Mouse (Mus musculus): Measurements from ENCODE around the gene Tmem120b. TPM values are rescaled to one million over a fixed set of nuclear protein-coding genes. Genes with fewer than 3 reads are reported as not detected.

Gene Tmem120b
- polyA plus RNA-seq, 1 experiment from 2014 or later = 7.6 TPM

DNA sequence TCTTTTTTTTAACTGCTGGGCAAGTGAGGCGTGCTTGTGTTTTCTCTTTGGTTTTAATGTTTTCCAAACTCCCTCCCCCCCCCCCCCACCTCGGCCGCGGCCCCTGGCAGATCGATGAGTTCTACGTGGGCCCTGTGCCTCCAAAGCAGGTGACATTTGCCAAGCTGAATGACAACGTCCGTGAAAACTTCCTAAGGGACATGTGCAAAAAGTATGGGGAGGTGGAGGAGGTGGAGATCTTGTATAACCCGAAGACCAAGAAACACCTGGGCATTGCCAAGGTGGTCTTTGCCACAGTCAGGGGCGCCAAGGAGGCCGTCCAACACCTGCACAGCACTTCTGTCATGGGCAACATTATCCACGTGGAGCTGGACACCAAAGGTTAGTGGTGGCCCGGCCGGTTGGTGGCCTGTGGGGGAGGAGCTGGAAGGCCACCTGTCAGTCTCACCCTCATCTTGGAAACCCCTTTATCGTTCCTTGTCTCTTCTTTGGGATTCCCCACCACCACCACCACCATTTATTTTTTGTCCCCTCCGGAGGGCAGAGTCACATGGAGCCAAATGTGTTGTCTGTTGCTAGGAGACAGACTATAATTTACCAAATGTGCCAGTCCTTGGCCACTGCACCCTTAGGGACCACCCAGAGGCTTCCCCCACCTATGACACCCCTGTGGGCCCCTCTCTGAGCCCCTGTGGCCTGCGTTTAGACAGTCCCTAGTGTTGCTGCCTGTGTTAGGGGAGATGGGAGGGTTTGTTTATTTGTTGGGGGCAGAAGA, 75.9 kb downstream of the Tmem120b start:
- H3K9ac ChIP-seq (ENCODE audit: low read length) = peak overlapping the region; percentile 99
- H3K27me3 ChIP-seq (ENCODE audit: control insufficient read depth, insufficient read depth, low read length) = no peaks in the 10 kb centered on the region
- H3K9me3 ChIP-seq (ENCODE audit: control insufficient read depth, low read length) = no peaks in the 10 kb centered on the region
- ATAC-seq (ENCODE audit: low FRiP score) (no peak), DNase-seq (ENCODE audit: low spot score, missing footprints) (no peak)
- H3K4me1 ChIP-seq (ENCODE audit: control insufficient read depth, insufficient read depth, low read length) = peaks cover 26% of the 10 kb centered on the region
- peak overlapping the region; percentile 100 for H3K4me2 ChIP-seq
- peak overlapping the region; percentile 95 for H3K4me3 ChIP-seq (ENCODE audit: low read depth, low read length)
- H3K36me3 ChIP-seq (ENCODE audit: control insufficient read depth, insufficient read depth, low read length) = peaks cover 14% of the 10 kb centered on the region
- 7% methylated on average over 15 of the region's 17 CpGs for WGBS
- H3K27ac ChIP-seq (ENCODE audit: low read depth, low read length) = no peak overlapping the region

GRCm38 (mm10) chr5:123144746-123145590, 76.8 kb downstream of the Tmem120b start:
- 40% methylated on average over 20 of the region's 20 CpGs for WGBS
- ATAC-seq (ENCODE audit: low FRiP score) (no peak), DNase-seq (ENCODE audit: low spot score, missing footprints) (peak; percentile 89)
- Histone ChIP-seq H3K27me3 (ENCODE audit: control insufficient read depth, insufficient read depth, low read length) (no peaks in the 10 kb centered on the region), H3K4me3 (ENCODE audit: low read depth, low read length) (peak overlapping the region; percentile 95), H3K36me3 (ENCODE audit: control insufficient read depth, insufficient read depth, low read length) (peaks cover 15% of the 10 kb centered on the region), H3K4me1 (ENCODE audit: control insufficient read depth, insufficient read depth, low read length) (peaks cover 30% of the 10 kb centered on the region), H3K27ac (ENCODE audit: low read depth, low read length) (no peak overlapping the region), H3K9me3 (ENCODE audit: control insufficient read depth, low read length) (no peaks in the 10 kb centered on the region), H3K9ac (ENCODE audit: low read length) (peak overlapping the region; percentile 99), H3K4me2 (peak overlapping the region; percentile 100)

DNA sequence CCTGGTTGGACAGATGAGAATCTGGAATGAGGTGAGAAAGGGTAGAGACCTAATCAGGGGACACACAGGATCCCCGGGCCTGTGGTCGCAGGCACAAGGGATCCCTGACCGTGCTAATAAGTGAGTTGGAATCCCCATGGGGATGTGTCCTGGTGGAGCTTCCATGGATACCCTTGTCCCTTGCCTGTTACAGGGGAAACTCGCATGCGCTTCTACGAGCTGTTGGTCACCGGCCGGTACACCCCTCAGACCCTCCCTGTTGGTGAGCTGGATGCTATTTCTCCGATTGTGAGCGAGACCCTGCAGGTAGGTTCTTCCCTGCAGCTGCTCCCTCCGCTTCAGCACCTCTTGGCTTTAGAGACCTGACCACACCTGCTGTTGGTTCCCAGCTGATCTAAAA, 78.1 kb downstream of the Tmem120b start:
- WGBS = 85% methylated on average over 11 of the region's 11 CpGs
- peaks cover 16% of the 10 kb centered on the region for H3K36me3 ChIP-seq (ENCODE audit: control insufficient read depth, insufficient read depth, low read length)

GRCm38 (mm10) chr5:123147569-123147968, 79.4 kb downstream of the Tmem120b start:
- H3K4me1 ChIP-seq (ENCODE audit: control insufficient read depth, insufficient read depth, low read length) = peaks cover 41% of the 10 kb centered on the region
- H3K9me3 ChIP-seq (ENCODE audit: control insufficient read depth, low read length) = no peaks in the 10 kb centered on the region
- ATAC-seq (ENCODE audit: low FRiP score) (no peak), DNase-seq (ENCODE audit: low spot score, missing footprints) (no peak)
- H3K27ac ChIP-seq (ENCODE audit: low read depth, low read length) = no peak overlapping the region
- no peak overlapping the region for H3K4me3 ChIP-seq (ENCODE audit: low read depth, low read length)
- no peaks in the 10 kb centered on the region for H3K27me3 ChIP-seq (ENCODE audit: control insufficient read depth, insufficient read depth, low read length)
- peaks cover 21% of the 10 kb centered on the region for H3K36me3 ChIP-seq (ENCODE audit: control insufficient read depth, insufficient read depth, low read length)
- WGBS = 86% methylated on average over 17 of the region's 17 CpGs
- H3K4me2 ChIP-seq = no peak overlapping the region
- H3K9ac ChIP-seq (ENCODE audit: low read length) = no peak overlapping the region

More for the DNA sequence above, 78.1 kb downstream of the Tmem120b start:
- ATAC-seq (ENCODE audit: low FRiP score) = no peak
- Histone ChIP-seq H3K9ac (ENCODE audit: low read length) (no peak overlapping the region), H3K4me2 (no peak overlapping the region), H3K27ac (ENCODE audit: low read depth, low read length) (no peak overlapping the region), H3K4me1 (ENCODE audit: control insufficient read depth, insufficient read depth, low read length) (peaks cover 41% of the 10 kb centered on the region), H3K4me3 (ENCODE audit: low read depth, low read length) (no peak overlapping the region), H3K9me3 (ENCODE audit: control insufficient read depth, low read length) (no peaks in the 10 kb centered on the region), H3K27me3 (ENCODE audit: control insufficient read depth, insufficient read depth, low read length) (no peaks in the 10 kb centered on the region)
- DNase-seq (ENCODE audit: low spot score, missing footprints) = no peak

GRCm38 (mm10) chr5:123148073-123148722, 80.0 kb downstream of the Tmem120b start:
- Histone ChIP-seq H3K36me3 (ENCODE audit: control insufficient read depth, insufficient read depth, low read length) (peaks cover 27% of the 10 kb centered on the region), H3K9me3 (ENCODE audit: control insufficient read depth, low read length) (no peaks in the 10 kb centered on the region), H3K27ac (ENCODE audit: low read depth, low read length) (no peak overlapping the region), H3K9ac (ENCODE audit: low read length) (no peak overlapping the region), H3K4me3 (ENCODE audit: low read depth, low read length) (no peak overlapping the region), H3K27me3 (ENCODE audit: control insufficient read depth, insufficient read depth, low read length) (no peaks in the 10 kb centered on the region), H3K4me2 (no peak overlapping the region), H3K4me1 (ENCODE audit: control insufficient read depth, insufficient read depth, low read length) (peaks cover 41% of the 10 kb centered on the region)
- WGBS = 86% methylated on average over 25 of the region's 25 CpGs
- DNase-seq (ENCODE audit: low spot score, missing footprints) (no peak), ATAC-seq (ENCODE audit: low FRiP score) (no peak)

DNA sequence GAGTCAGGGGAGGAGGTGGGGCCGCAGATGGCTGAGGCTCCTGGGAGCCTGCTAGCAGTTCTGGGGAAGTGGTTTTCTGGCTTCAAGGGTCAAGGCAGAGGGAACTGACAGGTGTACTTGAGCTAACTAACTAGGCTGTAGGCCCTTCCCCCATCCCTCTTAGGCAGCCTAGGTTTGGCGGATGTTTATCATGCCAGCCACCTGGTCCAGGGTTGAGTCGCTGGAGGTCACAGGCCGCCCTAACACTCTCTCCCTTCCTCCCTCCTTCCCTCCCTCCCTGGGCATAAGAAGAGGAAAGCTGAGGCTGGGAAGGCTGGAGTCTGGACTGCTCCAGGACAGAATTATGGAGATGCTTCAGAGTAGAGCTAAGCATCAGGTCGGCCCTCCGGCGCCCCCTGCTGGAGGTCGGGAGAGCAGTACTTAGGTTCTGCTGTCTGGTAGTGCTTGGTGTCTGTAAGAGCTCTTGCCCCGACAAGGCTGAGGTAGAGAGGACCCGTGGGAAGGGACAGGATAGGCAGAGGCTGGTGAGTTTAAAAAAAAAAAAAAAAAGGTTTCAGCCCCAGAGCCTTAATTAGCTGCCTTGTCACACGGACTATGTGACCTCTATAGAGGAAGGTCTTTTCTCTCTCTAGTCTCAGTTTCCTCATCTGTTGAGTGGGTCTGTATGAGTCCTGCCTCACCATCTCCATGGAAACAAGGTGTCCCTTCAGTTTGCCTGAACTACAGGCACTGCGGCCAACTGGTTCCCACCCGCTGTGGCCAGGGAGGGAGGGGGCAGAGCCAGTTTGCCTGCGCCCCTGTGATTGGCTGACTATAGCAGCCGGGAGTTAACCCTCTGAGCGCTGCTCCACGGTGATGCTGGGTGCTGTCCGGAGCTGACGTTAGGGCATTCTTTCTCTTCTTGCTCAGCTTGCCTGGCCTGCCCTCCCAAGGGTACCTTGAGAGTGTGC, 81.5 kb downstream of the Tmem120b start:
- Histone ChIP-seq H3K4me3 (ENCODE audit: low read depth, low read length) (peak overlapping the region; percentile 19; the same call in 1 of the 2 replicates), H3K4me1 (ENCODE audit: control insufficient read depth, insufficient read depth, low read length) (peaks cover 28% of the 10 kb centered on the region), H3K27ac (ENCODE audit: low read depth, low read length) (no peak overlapping the region), H3K4me2 (peak overlapping the region; percentile 37), H3K9me3 (ENCODE audit: control insufficient read depth, low read length) (no peaks in the 10 kb centered on the region), H3K9ac (ENCODE audit: low read length) (peak overlapping the region; percentile 25; the same call in 1 of the 2 replicates), H3K27me3 (ENCODE audit: control insufficient read depth, insufficient read depth, low read length) (no peaks in the 10 kb centered on the region), H3K36me3 (ENCODE audit: control insufficient read depth, insufficient read depth, low read length) (peaks cover 33% of the 10 kb centered on the region)
- WGBS = 12% methylated on average over 19 of the region's 19 CpGs
- peak; percentile 87 for ATAC-seq (ENCODE audit: low FRiP score)
- DNase-seq (ENCODE audit: low spot score, missing footprints) = peak; percentile 98

- Histone ChIP-seq H3K27me3 (ENCODE audit: control insufficient read depth, insufficient read depth, low read length) (no peaks in the 10 kb centered on the region), H3K9me3 (ENCODE audit: control insufficient read depth, low read length) (no peaks in the 10 kb centered on the region), H3K4me1 (ENCODE audit: control insufficient read depth, insufficient read depth, low read length) (peaks cover 22% of the 10 kb centered on the region), H3K4me2 (peak overlapping the region; percentile 37), H3K4me3 (ENCODE audit: low read depth, low read length) (no peak overlapping the region), H3K27ac (ENCODE audit: low read depth, low read length) (no peak overlapping the region), H3K9ac (ENCODE audit: low read length) (peak overlapping the region; percentile 14; the same call in 1 of the 2 replicates), H3K36me3 (ENCODE audit: control insufficient read depth, insufficient read depth, low read length) (peaks cover 33% of the 10 kb centered on the region)
- 52% methylated on average over 7 of the region's 7 CpGs for WGBS
- ATAC-seq (ENCODE audit: low FRiP score) = no peak
- no peak for DNase-seq (ENCODE audit: low spot score, missing footprints)
Measured at GRCm38 (mm10) chr5:123150641-123151040, 82.4 kb downstream of the Tmem120b start.

DNA sequence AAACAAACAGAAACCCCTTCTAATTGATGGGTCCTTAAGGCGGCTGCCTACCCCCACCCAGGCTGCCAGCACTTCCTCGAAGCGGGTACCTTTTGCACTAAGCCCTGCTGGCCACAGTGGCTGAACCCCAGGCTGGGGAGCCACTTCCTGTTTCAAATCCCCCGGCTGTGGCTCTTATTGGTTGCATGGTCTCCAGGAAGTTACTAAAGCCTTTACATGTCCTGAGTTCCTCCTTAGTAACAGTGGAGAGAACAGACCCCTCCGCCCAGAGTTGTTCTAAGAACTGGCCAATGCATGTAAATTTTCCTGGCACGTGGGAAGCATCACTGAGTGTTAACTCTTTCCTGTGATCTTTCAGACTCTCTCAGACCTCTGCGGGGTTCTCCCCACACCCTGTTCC, 82.9 kb downstream of the Tmem120b start:
- peak overlapping the region; percentile 37; the same call in 1 of the 2 replicates for H3K4me2 ChIP-seq
- H3K4me3 ChIP-seq (ENCODE audit: low read depth, low read length) = no peak overlapping the region
- H3K27me3 ChIP-seq (ENCODE audit: control insufficient read depth, insufficient read depth, low read length) = no peaks in the 10 kb centered on the region
- no peaks in the 10 kb centered on the region for H3K9me3 ChIP-seq (ENCODE audit: control insufficient read depth, low read length)
- 60% methylated on average over 7 of the region's 7 CpGs for WGBS
- no peak overlapping the region for H3K27ac ChIP-seq (ENCODE audit: low read depth, low read length)
- DNase-seq (ENCODE audit: low spot score, missing footprints) (no peak), ATAC-seq (ENCODE audit: low FRiP score) (no peak)
- peaks cover 22% of the 10 kb centered on the region for H3K4me1 ChIP-seq (ENCODE audit: control insufficient read depth, insufficient read depth, low read length)
- H3K9ac ChIP-seq (ENCODE audit: low read length) = no peak overlapping the region
- H3K36me3 ChIP-seq (ENCODE audit: control insufficient read depth, insufficient read depth, low read length) = peaks cover 33% of the 10 kb centered on the region

All from midbrain, embryonic 11.5 days (tissue).